Mouse (Mus musculus): ENCODE measurements at regions not wholly inside any gene's neighbourhood (a gene's known extent, or its start where the extent isn't known, plus 50 kb on each side); places are given as distances from the start of the nearest gene placed in this dataset.
A peak's percentile ranks its signal among the peaks of the same experiment; 100 is the strongest.

DNA sequence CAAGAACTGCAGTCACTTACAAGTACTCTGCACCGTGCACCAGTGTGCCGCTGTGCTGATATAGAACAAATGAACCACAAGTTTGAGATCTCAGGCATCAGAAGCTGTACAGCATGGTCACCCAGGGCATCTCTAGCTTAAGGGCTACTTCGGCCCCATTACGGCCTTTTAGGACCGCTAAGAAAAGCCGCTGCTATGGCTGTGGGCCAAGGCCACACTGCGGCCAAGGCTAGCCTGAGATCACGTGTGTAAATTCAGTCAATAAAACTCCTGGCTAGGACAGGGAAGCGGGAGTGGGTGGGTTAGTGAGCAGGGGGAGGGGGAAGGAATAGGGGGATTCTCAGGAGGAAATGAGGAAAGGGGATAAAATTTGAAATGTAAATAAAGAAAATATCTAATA lies 50.9 kb upstream of the Atp12a start:
- Histone ChIP-seq H3K79me2 (ENCODE audit: control insufficient read depth, insufficient read depth) (no peaks in the 10 kb centered on the region), H3K79me3 (ENCODE audit: low read depth) (no peaks in the 10 kb centered on the region), H3K36me3 (ENCODE audit: control insufficient read depth, insufficient read depth) (no peaks in the 10 kb centered on the region), H3K27me3 (ENCODE audit: control insufficient read depth, insufficient read depth, insufficient read length) (peaks cover 4% of the 10 kb centered on the region), H3K4me3 (ENCODE audit: insufficient read depth, poor library complexity, severe bottlenecking) (no peak overlapping the region), H3ac (ENCODE audit: control insufficient read depth, insufficient read length, low read depth) (no peak overlapping the region)
- no peak for TF ChIP-seq CTCF (IDR thresholded peaks at IDR 0.05; ENCODE audit: control insufficient read depth, insufficient read depth, insufficient read length)
- TF ChIP-seq FOSL1 (IDR thresholded peaks at IDR 0.05; ENCODE audit: insufficient read depth, low read length, poor library complexity, severe bottlenecking), result no peak
- TF ChIP-seq CEBPB (IDR thresholded peaks at IDR 0.05; ENCODE audit: low read depth), result no peak
- no peak for TF ChIP-seq MYOG (IDR thresholded peaks at IDR 0.05; ENCODE audit: control insufficient read depth, extremely low read depth, insufficient read length)

DNA sequence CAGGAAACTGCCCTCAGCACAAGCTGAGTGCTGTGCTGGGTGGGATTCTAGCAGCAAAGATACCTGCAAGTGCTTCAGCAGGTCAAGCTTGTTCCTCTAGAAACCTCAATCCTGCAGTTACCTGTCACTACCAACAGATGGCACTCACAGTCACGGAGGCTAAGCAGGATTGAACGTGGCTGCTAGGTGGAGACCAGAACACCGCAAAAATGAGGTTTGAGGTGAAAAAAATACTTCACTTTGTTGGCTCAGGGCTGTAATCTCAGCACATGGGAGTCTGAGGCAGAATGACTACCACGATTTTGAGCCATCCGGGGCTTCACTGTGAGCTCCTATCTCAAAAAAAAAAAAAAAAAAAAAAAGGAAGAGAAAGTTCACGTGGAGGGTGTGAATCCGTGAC lies 50.4 kb upstream of the Atp12a start:
- H3K79me3 ChIP-seq (ENCODE audit: low read depth), result no peaks in the 10 kb centered on the region
- peaks cover 4% of the 10 kb centered on the region for H3K27me3 ChIP-seq (ENCODE audit: control insufficient read depth, insufficient read depth, insufficient read length)
- H3K4me3 ChIP-seq (ENCODE audit: insufficient read depth, poor library complexity, severe bottlenecking), result no peak overlapping the region
- no peaks in the 10 kb centered on the region for H3K36me3 ChIP-seq (ENCODE audit: control insufficient read depth, insufficient read depth)
- H3K79me2 ChIP-seq (ENCODE audit: control insufficient read depth, insufficient read depth), result no peaks in the 10 kb centered on the region
- TF ChIP-seq FOSL1 (IDR thresholded peaks at IDR 0.05; ENCODE audit: insufficient read depth, low read length, poor library complexity, severe bottlenecking) (no peak), CTCF (IDR thresholded peaks at IDR 0.05; ENCODE audit: control insufficient read depth, insufficient read depth, insufficient read length) (peak; percentile 42)
- no peak overlapping the region for H3ac ChIP-seq (ENCODE audit: control insufficient read depth, insufficient read length, low read depth)
